Mouse (Mus musculus): ENCODE results near the gene Pcdh8.

GRCm38 (mm10) chr14:79728811-79729210 is 42.3 kb downstream of the Pcdh8 start:
- TF ChIP-seq POLR2A (IDR thresholded peaks at IDR 0.05; ENCODE audit: borderline replicate concordance, insufficient read depth, low read length) (no peak), CTCF (IDR thresholded peaks at IDR 0.05; ENCODE audit: borderline replicate concordance, insufficient read depth, low read depth, low read length) (no peak)

Measured in cerebellum, adult 2 months (tissue).